Mouse (Mus musculus) spleen, postnatal 4 days (tissue): ENCODE measurements around the gene Wnt2.

Experiments used
- DNase-seq, 2 experiments: peaks; one replicate each; pipeline ENCODE4 v3.0.0; 2022; ENCODE audit warnings: low spot score in 2 of 2

Gene Wnt2

DNA sequence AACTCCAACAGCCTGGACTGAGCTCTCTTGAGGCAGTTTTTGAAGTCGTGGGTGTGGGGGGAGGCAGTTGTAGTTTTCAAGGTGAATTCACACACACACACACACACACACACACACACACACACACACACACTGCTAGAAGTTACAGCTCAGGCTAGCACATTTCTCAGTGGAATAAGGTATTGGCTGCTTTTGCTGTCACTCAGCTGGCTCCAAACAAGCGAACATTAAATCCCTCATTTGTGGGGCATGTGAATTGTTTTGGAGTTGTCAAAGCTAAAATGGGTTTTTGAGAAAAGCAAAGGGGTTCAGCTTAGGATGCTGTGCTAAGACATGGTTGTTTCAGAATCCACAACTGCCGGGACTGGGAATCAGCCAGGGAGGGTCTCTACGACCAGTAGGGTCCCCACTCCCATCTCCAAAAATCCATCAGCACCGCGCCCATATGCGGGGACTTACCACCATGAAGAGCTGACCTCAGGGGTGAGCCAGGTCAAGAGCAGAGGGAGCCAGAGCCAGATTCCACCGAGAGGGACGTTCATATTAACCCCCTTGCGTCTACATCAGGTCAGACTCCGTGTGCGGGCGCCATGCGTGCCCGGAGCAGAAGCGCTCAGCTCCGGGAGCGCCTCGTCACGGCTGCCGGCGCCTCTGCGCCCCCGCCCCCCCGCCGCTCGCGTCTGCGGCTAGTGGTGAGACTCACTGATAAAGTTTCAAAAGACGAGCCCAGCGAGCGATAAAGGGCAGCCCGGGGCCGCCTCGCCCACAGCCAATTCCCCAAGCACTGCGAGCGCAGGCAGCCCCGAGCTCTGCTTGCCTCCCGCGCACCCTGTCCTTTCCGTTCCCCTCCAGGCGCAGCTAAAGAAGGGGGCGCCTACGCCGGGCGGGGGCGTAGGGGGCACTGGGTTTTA, at the start of gene Wnt2:
TSS of gene Wnt2 (minus strand) at position 840 of the 911 bp plus-strand sequence.
- DNase-seq, result no peak

DNA sequence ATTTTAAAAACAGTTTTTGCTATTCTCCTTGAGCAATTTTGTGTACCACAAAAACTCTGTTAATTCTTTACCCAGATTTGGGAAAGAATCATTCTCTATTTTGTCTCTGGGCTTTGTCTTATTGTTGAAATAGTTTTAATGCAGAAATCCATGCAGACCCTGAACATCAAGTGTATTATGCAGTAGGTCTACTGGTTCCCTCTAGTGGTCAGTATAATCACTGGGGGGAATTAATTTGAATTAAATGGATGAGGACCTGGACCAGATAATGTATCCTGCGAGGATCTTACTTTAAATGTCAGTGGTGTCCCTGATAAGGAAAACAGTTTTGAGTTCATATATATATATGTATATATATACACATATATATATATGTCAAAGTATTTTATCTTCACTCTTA, 48.2 kb upstream of the Wnt2 start:
- DNase-seq, result no peak

DNA sequence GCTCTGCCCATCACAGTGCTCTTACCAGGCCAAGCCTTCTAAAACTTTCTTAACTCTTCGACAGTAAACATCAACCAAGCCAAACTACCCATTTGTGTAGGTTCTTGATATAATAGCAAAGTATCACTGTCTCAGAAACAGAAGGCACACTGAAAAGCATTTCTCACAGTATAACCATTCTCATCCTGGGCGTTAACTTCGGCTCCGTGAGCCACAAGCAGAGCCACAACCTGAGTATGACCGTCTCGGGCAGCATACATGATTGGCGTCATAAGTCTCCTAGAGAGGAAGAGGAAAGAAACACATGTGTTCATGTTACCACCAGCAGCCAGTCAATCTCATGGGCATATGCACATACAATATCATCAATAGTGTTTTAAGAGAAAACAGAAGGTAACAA, 46.6 kb upstream of the Wnt2 start:
- no peak for DNase-seq

DNA sequence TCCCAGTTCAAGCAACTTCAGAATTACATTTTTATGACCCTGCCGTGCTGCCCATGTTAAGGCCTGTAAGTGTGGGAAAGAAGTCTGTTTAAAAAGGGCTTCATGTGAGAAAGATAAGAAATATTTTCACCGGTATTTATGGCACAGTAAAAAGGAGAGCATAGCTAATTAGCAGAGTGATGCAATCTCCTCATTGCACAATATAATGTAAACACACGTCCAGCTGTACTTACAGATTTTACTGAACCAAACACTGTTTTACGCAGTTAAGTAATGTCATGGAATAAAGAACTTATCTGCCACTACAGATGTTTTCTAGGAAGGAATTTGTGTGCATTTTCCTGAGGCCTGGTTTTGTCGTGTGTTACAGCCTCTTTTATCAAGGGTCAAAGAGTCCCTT, 46.2 kb upstream of the Wnt2 start:
- no peak for DNase-seq

DNA sequence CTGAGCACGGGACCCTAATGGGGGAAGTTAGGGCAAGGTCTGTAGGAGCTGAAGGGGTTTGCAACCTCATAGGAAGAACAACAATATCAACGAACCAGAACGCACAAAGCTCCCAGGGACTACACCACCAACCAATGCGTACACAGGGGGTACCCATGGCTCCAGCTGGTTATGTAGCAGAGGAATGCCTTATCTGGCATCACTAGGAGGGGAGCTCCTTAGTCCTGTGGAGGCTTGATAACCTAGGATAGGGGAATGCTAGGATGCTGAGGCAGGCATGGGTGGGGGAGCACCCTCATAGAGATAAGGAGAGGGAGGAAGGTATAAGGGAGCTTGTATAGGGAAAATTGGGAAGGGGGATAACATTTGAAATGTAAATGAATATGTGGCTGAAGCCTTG, 27.5 kb upstream of the Wnt2 start:
- no peak for DNase-seq

DNA sequence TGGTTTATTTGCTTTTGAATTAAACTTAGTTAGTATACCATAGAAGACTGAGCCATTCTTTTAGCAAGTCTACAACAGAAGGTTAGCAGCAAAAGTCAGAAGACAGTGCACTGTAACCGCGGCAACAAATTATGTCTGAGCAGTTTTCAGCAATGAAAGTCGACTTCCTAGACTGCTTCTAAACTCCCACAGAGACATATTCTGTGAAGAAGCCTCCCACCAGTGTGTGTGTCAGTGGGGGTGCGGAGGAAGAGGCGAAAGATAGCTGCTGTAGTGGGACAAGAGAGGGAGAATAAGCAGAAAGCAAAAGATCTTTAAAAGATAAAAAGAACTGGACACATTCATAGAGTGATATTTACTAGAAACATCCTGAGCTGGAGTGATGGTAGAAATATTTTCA, 21.3 kb upstream of the Wnt2 start:
- DNase-seq, result no peak

DNA sequence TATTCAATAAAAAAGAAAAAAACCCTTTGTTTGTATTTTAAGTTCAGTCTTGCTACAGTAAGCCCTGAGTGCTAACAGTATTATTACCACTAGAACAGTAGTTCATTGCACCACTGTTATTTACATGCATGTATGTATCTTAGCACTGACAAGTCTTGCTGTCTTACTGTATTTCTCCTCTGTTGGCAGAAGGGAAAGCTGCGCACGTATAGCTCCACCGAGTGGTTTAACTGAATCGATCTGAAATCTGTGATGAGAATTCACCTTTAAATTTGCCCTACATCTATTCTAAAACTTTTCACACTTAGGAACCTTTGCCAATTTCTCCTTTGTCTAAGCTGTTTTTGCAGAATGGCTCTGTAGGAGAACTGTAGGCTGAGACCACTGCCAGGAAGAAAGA, 13.9 kb upstream of the Wnt2 start:
- DNase-seq, result no peak

DNA sequence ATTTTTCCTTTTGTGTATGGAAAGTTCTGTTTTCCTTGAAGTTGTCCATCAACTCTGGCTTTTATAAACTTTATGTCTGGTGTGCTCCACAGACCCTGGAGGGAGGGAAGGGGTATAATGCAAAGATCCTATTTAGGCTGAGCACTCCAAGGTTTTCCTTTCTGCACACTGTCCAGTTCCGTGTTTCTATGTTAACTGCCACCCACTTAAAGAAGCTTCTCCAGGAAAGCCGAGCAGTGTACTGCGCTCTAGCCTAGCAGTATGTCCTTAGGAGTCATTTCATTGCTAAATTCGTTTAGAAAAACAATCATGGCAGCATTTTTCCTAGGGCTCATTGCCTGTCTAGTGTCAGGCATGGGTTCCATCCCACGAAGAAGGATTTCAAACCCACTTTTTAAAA, 12.8 kb upstream of the Wnt2 start:
- DNase-seq, result no peak

DNA sequence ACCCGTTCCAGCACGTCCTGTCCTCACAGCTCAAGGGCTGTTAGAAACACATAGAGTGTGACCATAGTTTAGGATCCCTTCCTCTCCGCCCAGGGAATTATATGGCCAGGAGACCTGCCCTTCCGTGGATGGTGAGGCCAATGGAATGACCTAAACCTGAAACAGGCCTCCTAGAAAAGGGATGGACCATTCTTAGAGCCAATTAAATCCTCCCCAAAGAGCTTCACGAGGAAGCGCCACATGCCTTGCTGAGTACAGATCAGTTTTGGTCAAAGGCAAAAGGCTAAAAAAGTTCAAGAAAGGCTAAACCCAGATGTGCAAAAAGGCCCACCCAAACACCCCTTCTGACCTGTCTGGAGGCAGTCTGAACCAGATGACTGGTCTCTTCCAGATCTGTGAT, 1.9 kb upstream of the Wnt2 start:
- no peak for DNase-seq

DNA sequence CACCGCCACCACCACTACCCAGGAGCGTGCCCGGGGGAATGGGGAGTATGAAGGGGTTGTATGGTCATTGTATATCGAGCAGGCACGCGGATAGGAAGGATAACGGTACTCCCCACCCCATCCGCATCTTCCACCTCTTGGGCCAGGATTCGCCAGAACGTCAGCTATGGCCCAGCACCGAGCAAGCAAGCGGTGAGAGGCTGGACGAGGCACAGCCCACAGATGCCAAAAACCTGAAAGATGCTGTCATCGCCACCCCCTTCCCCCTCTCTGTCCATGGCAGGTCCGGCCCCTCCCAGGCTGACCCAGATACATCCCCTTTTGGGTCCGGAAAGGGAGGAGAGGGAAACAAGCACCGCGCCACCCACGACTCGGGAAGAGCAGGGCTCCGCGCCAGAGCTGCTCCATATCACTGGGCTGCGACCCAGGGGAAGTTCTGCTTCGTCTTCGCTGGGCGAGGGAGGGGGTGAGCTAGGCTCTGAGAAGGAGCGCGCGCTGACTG, 1.2 kb upstream of the Wnt2 start:
- no peak for DNase-seq

DNA sequence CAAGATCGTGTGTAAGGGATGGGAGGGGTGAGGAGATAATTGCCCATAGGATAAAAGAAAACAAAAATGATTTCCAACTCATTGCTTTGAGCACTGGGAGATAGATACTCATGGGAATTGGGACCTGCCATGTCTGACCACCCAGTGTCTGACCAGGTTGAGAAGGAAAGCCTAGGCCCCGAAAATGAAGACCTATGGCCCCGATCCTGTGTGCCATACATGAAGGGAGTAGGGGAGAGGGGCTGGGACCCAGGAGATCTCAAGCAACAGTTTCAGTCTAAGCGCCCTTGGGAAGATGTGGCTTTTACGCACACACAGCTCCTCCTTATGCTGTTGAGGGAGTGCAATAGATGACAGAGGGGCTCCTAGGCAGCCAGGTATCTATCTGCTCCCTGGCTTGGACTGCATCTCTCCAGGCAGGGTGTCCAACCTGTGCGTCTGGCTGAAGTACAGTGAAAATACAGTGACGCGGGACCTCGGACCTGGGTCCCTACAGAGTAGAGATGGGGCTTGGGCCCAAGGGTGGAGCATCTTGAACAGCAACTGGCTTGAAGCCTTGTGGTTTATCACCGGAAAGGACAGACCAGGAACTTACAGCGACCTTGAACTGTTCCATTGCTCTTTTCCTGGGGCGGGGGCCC, 603 bp upstream of the Wnt2 start:
- no peak for DNase-seq

DNA sequence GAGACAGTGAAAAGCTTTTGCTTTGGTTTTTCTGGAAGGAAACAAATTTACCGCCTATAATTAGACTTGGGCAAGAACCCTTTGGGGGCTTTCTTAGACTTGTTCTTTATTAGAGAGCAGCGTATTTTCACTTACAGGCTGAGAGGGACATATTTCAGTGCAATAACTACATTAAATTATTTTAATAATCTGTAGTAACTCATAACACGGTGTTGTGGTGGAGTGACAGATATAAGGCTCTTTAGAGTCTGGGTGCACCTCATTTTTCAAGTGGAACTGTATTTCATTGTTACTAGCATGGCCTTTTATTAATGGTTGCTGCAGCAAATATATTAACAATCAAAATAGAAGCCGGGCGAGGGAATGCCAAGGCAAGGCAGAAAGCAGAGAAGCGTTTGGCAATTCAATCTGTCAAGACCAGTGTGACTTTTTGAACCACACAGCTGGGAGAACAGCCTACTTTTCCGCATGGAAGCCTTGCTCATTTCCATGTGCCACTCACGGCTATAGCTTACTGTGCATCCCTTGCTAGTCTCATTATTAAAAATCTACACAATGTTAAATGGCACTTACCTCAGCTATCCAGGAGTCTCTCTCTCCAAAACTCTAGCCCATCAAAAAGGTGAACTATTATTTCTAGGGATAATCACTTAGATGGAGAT, 6.1 kb downstream of the Wnt2 start:
- DNase-seq, result no peak

DNA sequence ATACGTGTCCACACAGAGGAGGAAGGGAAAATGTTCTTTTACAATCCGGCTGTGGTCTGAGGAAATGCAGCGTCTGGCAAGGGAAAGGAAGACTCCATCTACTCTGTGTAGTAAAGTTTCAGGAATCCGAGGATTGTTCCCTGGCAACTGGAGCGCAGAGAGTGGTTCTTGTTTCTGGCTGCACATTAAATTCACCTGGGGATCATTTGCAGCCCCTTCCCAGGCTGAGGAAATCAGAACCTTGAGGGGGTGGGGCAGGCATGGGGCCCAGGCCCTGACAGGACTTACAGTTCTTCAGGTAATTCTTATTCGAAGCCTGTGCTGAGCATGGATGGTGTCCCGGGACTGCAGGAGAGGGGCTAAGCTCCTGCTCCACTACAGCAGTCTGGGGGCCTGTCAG, 17.0 kb downstream of the Wnt2 start:
- no peak for DNase-seq

DNA sequence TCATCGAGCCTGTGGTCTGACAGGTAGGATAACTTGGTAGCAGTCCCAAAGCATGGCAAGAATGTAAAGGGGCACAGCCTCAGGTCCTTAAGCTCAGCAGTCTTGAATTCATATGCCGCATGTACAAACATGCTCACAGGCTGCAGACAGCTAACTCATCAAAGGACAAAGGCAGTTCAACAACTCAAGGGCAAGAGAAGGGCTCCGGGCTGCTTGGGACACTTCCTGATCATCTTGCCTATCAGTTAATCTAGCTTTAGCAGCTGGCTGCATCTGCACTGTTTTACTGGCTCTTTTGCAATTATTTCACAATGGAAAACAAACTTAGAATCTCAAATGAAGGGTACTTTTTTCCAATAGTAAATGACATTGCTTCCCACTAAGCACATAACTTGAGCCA, 23.0 kb downstream of the Wnt2 start:
- no peak for DNase-seq

DNA sequence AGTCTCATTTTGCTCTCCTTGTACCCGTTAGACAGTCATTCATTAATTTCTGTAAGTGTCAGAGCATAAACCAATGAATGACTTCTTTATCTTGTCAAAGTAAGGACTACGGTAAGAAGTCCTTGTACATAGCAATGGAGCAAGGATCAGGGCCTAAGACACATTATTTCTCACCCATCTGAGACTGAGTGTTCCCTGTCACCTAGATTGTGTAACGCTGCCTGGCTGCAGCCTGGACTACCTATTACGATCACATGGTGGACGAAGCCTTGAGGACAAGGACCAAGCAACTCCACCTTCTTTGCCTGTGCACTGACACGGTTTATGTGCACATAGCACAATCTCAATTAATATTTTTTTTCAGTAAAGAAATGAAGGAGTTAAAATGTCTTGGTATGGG, 28.3 kb downstream of the Wnt2 start:
- DNase-seq, result no peak

DNA sequence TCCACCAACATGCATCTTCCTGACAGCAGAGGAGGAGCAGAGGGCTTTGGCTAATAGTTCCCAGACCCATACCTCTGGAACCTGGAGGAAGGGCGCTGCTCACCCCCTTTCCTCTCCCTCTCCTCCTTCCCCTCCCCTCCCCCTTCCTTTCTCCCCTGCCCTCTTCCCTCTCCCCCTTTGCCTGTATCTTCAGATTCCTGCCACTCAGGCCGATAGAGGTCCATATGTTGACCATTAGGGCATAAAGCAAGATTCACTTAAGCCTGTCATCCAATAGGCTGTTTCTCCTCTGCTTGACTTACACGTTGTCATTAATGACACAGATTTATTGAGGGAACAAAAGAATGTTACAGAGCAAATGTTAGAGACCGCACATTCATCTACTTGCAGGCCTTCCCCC, 31.9 kb downstream of the Wnt2 start:
- DNase-seq, result no peak

DNA sequence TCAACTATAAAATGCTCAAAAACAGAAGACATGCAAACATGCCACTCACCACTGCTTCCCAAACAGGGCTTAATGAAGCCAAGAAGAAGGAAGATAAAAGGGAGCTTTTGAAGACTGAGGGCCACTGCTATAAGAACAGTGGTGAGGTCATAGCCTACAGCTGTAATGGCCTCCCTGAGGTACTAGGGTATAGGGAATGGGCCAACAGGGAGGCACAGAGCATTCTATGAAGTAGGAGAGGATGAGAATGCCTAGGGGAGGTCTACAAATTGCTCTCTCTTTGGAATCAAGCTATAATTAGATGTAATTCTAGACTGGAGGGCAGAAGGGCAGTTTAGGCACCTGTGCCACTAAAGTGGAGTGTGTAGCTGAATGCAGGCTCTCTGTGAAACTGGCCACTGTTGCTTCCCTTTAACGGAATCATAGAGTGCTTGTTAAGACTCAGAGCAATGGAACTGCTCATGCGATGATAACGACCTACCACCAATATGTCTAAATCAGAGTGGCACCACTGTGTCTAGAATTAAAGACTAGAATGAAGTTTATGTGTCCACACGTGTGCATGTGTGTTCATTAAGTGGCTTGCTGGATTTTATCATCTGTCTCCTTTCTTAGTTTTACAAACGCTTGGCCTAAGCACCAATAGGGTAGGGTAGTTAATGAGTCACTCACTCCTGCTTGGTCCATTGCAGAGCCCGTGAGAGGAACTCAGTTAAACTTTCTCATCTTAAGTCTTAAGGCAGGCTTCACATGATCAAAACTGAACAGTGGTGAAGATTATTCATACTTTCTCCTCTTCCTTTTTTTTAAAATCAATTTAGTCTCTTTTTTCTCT, 35.2 kb downstream of the Wnt2 start:
- no peak for DNase-seq

DNA sequence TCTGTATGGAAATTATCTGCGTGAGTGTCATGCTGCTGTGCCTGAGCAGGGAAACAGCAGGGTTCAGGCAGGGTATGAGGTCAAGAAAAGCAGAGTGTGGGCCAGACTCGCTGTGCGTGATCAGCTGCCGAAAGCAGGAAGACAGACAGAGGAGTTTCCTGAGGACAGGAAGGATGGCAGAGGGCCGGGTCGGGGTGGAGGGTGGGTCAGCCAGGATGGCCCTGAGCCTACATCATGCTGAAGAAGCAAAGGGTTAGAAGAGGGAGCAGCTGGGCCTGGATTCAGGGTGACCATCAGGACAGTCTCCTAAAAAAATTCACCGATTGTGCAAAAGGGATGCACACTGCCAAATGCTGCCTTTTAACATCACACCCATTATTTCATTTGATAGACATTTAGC, 38.8 kb downstream of the Wnt2 start:
- no peak for DNase-seq

DNA sequence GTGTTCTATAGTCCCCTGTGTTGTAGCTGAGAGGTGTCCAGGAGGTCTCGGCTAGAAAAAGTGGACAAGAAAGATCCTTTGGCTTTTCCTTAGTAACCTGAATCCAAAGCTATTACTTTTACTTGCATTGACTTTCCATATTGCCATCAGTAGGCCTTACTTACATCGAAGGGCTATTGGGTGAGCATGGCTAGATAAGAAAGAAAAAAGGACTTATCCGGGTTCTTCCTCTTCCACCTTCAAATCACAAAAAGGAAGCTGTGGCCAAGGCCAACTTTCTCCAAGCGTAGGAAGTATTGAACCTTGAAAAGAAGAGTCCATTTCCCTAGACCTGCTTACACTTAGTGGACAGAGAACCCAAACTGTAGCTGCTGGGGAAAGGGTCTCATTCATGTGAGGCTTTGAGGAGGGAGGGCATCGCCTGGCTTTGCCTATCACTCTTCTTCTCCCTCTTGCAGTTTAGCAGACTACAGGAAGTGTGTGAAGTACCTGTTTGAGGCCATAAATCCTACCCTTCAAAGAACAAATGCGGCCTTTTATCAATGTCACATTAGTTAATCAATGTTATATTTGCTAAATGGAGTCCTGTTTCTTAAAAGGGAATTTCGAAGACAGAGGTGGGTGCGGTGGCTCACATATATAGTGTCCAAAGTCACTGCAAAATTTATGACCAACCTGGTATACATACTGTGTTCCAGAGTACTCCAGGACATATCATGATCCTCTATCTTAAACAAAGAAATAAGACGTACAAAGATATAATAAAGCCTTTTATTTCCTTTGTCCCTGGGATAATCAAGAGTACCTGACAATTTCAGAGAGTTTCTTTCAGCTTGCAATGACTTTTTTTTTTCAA, 40.0 kb downstream of the Wnt2 start:
- DNase-seq, result no peak

DNA sequence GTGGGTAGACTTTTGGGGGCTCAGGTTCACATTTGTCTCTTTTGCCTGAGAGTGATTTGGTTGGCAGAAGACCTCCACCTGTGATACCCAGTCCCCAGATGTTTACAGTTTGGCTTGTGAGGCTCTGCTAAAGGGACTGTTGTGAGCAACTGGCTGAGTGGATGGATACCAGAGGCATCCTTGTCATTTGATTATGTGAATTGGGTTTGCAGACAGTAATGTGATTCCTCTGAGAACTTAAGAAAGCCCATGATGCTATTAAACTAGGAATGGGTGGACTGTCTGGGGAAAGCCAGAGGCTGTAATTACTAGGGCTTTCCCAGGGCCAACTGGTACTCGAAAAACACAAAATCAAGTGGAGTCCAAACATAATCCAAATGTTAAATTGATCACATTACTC, 51.0 kb downstream of the Wnt2 start:
- no peak for DNase-seq

DNA sequence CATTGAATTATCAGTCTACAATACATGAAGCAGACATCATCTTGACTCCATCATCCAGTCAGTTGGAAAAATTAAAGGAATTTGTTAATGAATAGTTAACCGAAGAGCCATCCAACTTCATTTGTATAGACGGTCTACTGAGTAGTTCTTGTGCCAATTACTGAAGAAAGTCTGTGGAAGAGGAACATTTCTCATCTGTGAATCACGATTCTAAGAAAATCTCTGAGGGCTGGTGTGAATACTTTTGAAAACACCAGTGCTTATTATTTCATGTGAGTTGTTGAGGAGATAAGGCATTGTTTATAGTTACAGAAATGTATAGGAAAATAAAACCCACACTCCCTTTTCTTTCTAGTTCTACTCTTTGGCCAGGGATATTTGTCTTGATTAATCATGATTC, 51.5 kb downstream of the Wnt2 start:
- DNase-seq, result no peak
